Mouse (Mus musculus) left cerebral cortex, adult 8-10 months (tissue): Measurements from ENCODE around the gene Btbd1. TPM values are rescaled to one million over a fixed set of nuclear protein-coding genes. Genes with fewer than 3 reads are reported as not detected.

Experiments used
- DNase-seq, 2 experiments: peaks; one replicate each; pipeline ENCODE4 v3.0.0; 2022; ENCODE audit warnings: low spot score in 2 of 2
- total RNA-seq, 4 experiments: library from RNA; stranded (reverse); gene quantifications; 2 replicates each; pipeline ENCODE4 v1.2.4; 2022

Gene Btbd1
- total RNA-seq, 4 experiments from 2014 or later = 102 to 123 (median 113) TPM

DNA sequence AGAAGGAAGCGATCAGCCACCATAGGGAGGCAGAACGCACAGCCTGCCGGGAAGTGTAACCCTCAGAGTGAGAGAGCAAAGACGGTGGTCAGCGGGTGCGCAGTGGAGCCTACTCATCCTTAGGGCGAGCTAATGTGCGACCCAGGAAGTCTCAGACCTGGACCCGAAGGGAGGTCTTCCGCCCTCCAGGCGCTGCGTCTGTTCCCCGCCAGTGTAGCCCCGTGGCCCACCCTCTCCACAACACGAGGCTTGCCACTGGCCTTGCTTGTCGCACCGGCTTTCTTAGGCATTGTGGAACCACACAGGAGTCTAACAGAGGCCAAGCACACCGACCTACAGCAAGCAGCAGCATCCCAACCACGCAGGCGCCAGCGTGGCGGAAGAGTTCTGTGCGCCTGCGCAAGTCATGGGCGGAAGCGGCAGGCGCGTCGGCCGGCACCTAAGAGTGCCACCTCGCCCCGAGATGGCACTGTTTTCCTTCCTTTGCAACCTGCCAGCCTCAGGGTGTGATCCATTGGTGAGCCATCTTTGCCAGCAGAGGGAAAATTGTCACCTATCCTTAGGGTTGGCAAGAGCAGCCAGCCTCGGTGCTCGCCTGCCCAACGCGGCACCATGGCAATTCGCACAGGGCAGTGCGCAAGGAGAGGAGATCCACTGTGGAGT lies 40.0 kb downstream of the Btbd1 start, which contains the start of gene 3110040N11Rik:
Gene 3110040N11Rik (minus strand): TSS at position 384 of the 663 bp plus-strand sequence.
- peak; percentile 69 to 81 for DNase-seq

GRCm38 (mm10) chr7:81788536-81788935 lies 40.7 kb downstream of the Btbd1 start:
- peak in 1 of 2 experiments; percentile 51 for DNase-seq

DNA sequence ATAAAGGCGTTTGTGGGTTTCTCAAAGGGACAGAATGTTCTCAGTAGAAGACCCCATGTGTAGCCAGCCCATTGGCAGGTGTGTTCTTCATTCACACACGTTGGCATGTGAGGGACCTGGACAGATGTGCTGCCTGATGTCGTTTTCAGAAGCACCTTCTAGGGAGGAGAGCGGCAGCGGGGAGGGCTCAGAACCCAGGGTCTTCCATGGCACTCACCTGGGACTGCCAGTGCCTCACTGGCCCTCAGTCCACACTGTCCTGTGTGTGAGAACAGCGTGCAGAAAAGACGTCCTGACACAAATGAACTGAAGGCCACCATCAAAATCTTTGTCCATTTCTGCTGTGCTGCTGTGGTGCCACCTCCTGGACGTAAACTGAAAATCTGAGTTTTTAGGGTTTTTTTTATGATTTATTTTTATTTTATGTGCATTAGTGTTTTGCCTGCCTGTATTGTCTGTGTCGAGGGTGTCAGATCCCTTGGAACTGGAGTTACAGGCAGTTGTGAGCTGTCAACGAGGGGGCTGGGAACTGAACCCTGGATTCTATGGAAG lies 51.5 kb downstream of the Btbd1 start:
- DNase-seq = no peak

GRCm38 (mm10) chr7:81775325-81775724 lies 53.9 kb downstream of the Btbd1 start:
- DNase-seq = no peak

GRCm38 (mm10) chr7:81772786-81773539 lies 56.3 kb downstream of the Btbd1 start:
- no peak for DNase-seq

- DNase-seq = peak in 1 of 2 experiments; percentile 21
These were observed 66.0 kb downstream of the Btbd1 start for GRCm38 (mm10) chr7:81763110-81763845.

- DNase-seq = peak; percentile 62 to 80
These were observed 66.8 kb downstream of the Btbd1 start, which contains the start of gene Ramac for GRCm38 (mm10) chr7:81762180-81763109. Gene Ramac, plus strand, starts transcription at chr7:81762925.

- DNase-seq = no peak
These were observed 81.3 kb downstream of the Btbd1 start for GRCm38 (mm10) chr7:81747956-81748355.

GRCm38 (mm10) chr7:81744145-81744544 lies 85.1 kb downstream of the Btbd1 start:
- DNase-seq = no peak

Other genes with a start within 250 kb of the Btbd1 start
- gene Homer2, start 121.9 kb downstream of the Btbd1 start, total RNA-seq = 10 to 100 TPM; 52.0 to 72.2 (median 56.2) TPM
- 10 to 100 TPM; 78.2 to 89.6 (median 84.4) TPM for gene Ramac, start 66.5 kb downstream of the Btbd1 start, total RNA-seq
- gene 3110040N11Rik, start 40.0 kb downstream of the Btbd1 start, total RNA-seq = 10 to 100 TPM; 24.6 to 32.7 (median 27.1) TPM
- gene Gm10160, start 26.4 kb upstream of the Btbd1 start, total RNA-seq = not detected
- 10 to 100 TPM; 22.3 to 28.4 (median 27.6) TPM for gene Tm6sf1, start 29.6 kb upstream of the Btbd1 start, total RNA-seq
- 10 to 100 TPM; 77.1 to 89.2 (median 82.9) TPM for gene Hdgfl3, start 105.0 kb upstream of the Btbd1 start, total RNA-seq
- not detected for gene Bnc1, start 162.9 kb upstream of the Btbd1 start, total RNA-seq